9 mouse cellular contexts compared by ENCODE assay signal in genomic region chr8:106871328-106871926, GRCm38 (mm10). TPM values are rescaled to one million over a fixed set of nuclear protein-coding genes. Genes with fewer than 3 reads are reported as not detected.
DNase-seq lines count a peak whose midpoint lies in the region; ATAC-seq and TF ChIP-seq lines count a peak whose summit lies in the region.
"Had no signal": no experiment of that assay in that cellular context is flagged by ENCODE, and none has a peak within 500 bp of the region (broad histone marks: within the 10 kb centered on the region; RNA-seq: fewer than 3 reads in every experiment).

No protein-coding gene starts in this region.

- WGBS in forebrain, postnatal 0 days, result under 1% methylated on average over 15 of the region's 15 CpGs
- 2% methylated on average over 15 of the region's 15 CpGs for WGBS in limb, embryonic 13.5 days

- TF ChIP-seq EP300 in ES-Bruce4 (IDR thresholded peaks at IDR 0.05; ENCODE audit: insufficient read depth, low read depth, low read length), result no peak; the same call in 1 of the 2 replicates

- H3K9me3 ChIP-seq in ES-Bruce4 (replicated peaks; ENCODE audit: control insufficient read depth, insufficient read depth, low read length, poor library complexity, severe bottlenecking), result no peaks in the 10 kb centered on the region
- H3K9me3 ChIP-seq in forebrain, postnatal 0 days (ENCODE audit: low read length), result no peaks in the 10 kb centered on the region
- H3K9me3 ChIP-seq in limb, embryonic 13.5 days, result no peaks in the 10 kb centered on the region
- H3K9me3 ChIP-seq: G1E had no signal

- intact Hi-C loops in gastrocnemius, postnatal 36 days (cut with DNase I), result loop anchor here (5.0 kb wide), 1 partner anchor 154 kb away; no protein-coding TSS in a partner anchor

- TF ChIP-seq CTCF in ES-Bruce4 (IDR thresholded peaks at IDR 0.05; ENCODE audit: low read depth, low read length), result no peak
- TF ChIP-seq CTCF in forebrain, postnatal 0 days (IDR thresholded peaks at IDR 0.05; ENCODE audit: low read depth), result no peak

- TF ChIP-seq POLR2A in ES-Bruce4 (IDR thresholded peaks at IDR 0.05; ENCODE audit: insufficient read depth, low read length), result no peak

- peak; percentile 28; the same call in 1 of the 2 replicates for ATAC-seq in frontal cortex, adult (ENCODE audit: low TSS enrichment)
- ATAC-seq in forebrain, postnatal 0 days, result peak; percentile 26
- ATAC-seq in limb, embryonic 13.5 days (ENCODE audit: low FRiP score, low read depth), result no peak

- no peak overlapping the region for H3K27ac ChIP-seq in ES-Bruce4 (ENCODE audit: insufficient read depth, low read length)
- no peak overlapping the region for H3K27ac ChIP-seq in forebrain, postnatal 0 days (ENCODE audit: low read depth, low read length)
- no peak overlapping the region for H3K27ac ChIP-seq in limb, embryonic 13.5 days

- H3K4me2 ChIP-seq in forebrain, postnatal 0 days (ENCODE audit: low read depth), result peak overlapping the region; percentile 96
- H3K4me2 ChIP-seq in limb, embryonic 13.5 days (replicated peaks), result peak overlapping the region; percentile 100

- peak overlapping the region; percentile 50 for H3K4me3 ChIP-seq in ES-Bruce4 (ENCODE audit: low read depth, low read length)
- peak overlapping the region; percentile 62 for H3K4me3 ChIP-seq in forebrain, postnatal 0 days (ENCODE audit: low read depth, low read length)
- H3K4me3 ChIP-seq in limb, embryonic 13.5 days, result peak overlapping the region; percentile 65

- DNase-seq in frontal cortex, postnatal 25 days (ENCODE audit: low spot score in 2 of 2), result no peak
- peak; percentile 61 for DNase-seq in forebrain, postnatal 0 days
- DNase-seq in retina, postnatal 1 day, result peak; percentile 33
- DNase-seq in layer of hippocampus, adult 9-10 months (ENCODE audit: low spot score), result no peak
- no peak for DNase-seq in gastrocnemius, postnatal 36 days

- H3K36me3 ChIP-seq in ES-Bruce4 (ENCODE audit: control insufficient read depth, insufficient read depth, low read length, poor library complexity, severe bottlenecking), result no peaks in the 10 kb centered on the region
- peaks cover 13% of the 10 kb centered on the region for H3K36me3 ChIP-seq in forebrain, postnatal 0 days (ENCODE audit: insufficient read depth)
- H3K36me3 ChIP-seq in limb, embryonic 13.5 days, result peaks cover 15% of the 10 kb centered on the region

- no peak overlapping the region for H3K9ac ChIP-seq in ES-Bruce4 (ENCODE audit: low read depth, poor library complexity, severe bottlenecking)
- H3K9ac ChIP-seq in forebrain, postnatal 0 days, result peak overlapping the region; percentile 58
- H3K9ac ChIP-seq in limb, embryonic 13.5 days, result peak overlapping the region; percentile 74

- peaks cover 12% of the 10 kb centered on the region for H3K27me3 ChIP-seq in ES-Bruce4 (ENCODE audit: control insufficient read depth, insufficient read depth, low read length, poor library complexity, severe bottlenecking)
- H3K27me3 ChIP-seq in forebrain, postnatal 0 days (ENCODE audit: insufficient read depth, low read length), result peaks cover 8% of the 10 kb centered on the region
- peaks cover 75% of the 10 kb centered on the region for H3K27me3 ChIP-seq in limb, embryonic 13.5 days

- no peaks in the 10 kb centered on the region for H3K4me1 ChIP-seq in ES-Bruce4 (ENCODE audit: control insufficient read depth, insufficient read depth, low read length)
- H3K4me1 ChIP-seq in forebrain, postnatal 0 days (ENCODE audit: insufficient read depth), result peaks cover 18% of the 10 kb centered on the region
- peaks cover 36% of the 10 kb centered on the region for H3K4me1 ChIP-seq in limb, embryonic 13.5 days

RNA-seq across cellular contexts. Expression of gene Has3, which starts 1.4 kb away (rescaled TPM):
- 0.18 and 0.46 TPM in 2 replicates for polyA plus RNA-seq in ES-Bruce4 (2011; ENCODE audit: insufficient read depth, insufficient read length, low read depth, missing spikeins)
- total RNA-seq in forebrain, postnatal 0 days (2014; rRNA removed), result 18.1 and 19.7 TPM in 2 replicates
- 0.77 and 0.86 TPM in 2 replicates for polyA plus RNA-seq in forebrain, postnatal 0 days (2015; fragmentation: Nextera tagmentation; extraction: Ambion mirVana)
- polyA plus RNA-seq in limb, embryonic 13.5 days (2015; fragmentation: Nextera tagmentation; extraction: Ambion mirVana), result 0.15 and 0.25 TPM in 2 replicates
- under 1 TPM; 0.59 to 0.69 TPM for total RNA-seq in gastrocnemius, postnatal 36 days (2021)
- polyA plus RNA-seq: G1E had no signal

RNA-seq across cellular contexts. Expression of gene Utp4, which starts 22.0 kb away (rescaled TPM):
- polyA plus RNA-seq in ES-Bruce4 (2011; ENCODE audit: insufficient read depth, insufficient read length, low read depth, missing spikeins), result 109 and 113 TPM in 2 replicates
- total RNA-seq in forebrain, postnatal 0 days (2014; rRNA removed), result 22.2 and 23.2 TPM in 2 replicates
- polyA plus RNA-seq in forebrain, postnatal 0 days (2015; fragmentation: Nextera tagmentation; extraction: Ambion mirVana), result 26.9 and 30.4 TPM in 2 replicates
- polyA plus RNA-seq in limb, embryonic 13.5 days (2015; fragmentation: Nextera tagmentation; extraction: Ambion mirVana), result 68.4 and 69.9 TPM in 2 replicates
- 10 to 100 TPM; 18.0 to 21.0 TPM for total RNA-seq in gastrocnemius, postnatal 36 days (2021)

Comparison
In these comparisons a context has a peak if more than half of its experiments do, and no peak if none do; other contexts are left out.
1. DNase-seq: peak in forebrain, postnatal 0 days (single experiment) and retina, postnatal 1 day (single experiment); none in frontal cortex, postnatal 25 days (0 of 2), layer of hippocampus, adult 9-10 months (single experiment) and gastrocnemius, postnatal 36 days (0 of 2).
2. Peak in every context shown above with its lines, with median percentiles within 50 percentile points of each other: H3K4me3 ChIP-seq.